Mouse (Mus musculus) kidney, postnatal 25 days (tissue): Measurements from ENCODE around the gene 4933416C03Rik.

ENCODE experiments used
- DNase-seq, 2 experiments: peaks; one replicate each; pipeline ENCODE4 v3.0.0; 2021; ENCODE audit warnings: mixed read lengths in 2 of 2

Gene 4933416C03Rik

DNA sequence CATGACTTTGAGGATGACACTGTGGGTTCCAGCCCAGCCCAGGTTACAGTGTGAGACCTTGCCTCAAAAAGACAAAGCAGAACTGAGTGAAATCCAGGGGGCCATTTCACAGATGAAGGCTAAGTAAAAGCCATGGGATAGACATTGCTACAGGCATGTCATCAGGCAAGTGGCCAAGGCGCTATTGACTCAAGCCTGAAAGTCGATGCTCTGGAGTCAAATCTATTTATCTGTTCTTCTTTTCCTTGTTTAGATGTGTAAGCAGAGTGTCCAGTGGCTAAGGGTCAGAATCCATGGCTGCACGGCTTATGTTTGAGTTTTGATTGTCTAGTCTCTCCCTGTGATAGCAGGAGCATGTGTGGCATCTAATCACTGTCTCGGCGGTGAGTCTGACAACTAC, 35.1 kb downstream of the 4933416C03Rik start:
- DNase-seq: no peak

GRCm38 (mm10) chr10:116075954-116076353, 37.8 kb downstream of the 4933416C03Rik start:
- DNase-seq: no peak
